Mouse (Mus musculus) CH12.LX (cell line): ENCODE data around the gene Rad52. TPM values are rescaled to one million over a fixed set of nuclear protein-coding genes. Genes with fewer than 3 reads are reported as not detected.

ENCODE experiments used
- DNase-seq: peaks from one replicate; pipeline ENCODE4 v3.0.0-alpha.2; 2013; ENCODE audit errors: extremely low read depth
- H3K27ac ChIP-seq: 2 replicates; pipeline ENCODE4 v1.5.1; 2012; ENCODE audit warnings: low read depth, mild to moderate bottlenecking, control low read depth, moderate library complexity; ENCODE audit not compliant: insufficient read depth
- H3K27me3 ChIP-seq: replicated peaks from 2 replicates; pipeline ENCODE3; 2012; ENCODE audit warnings: inconsistent platforms
- H3K36me3 ChIP-seq, 2 experiments: replicated peaks in 1 of 2; 2 replicates each; pipeline versions ENCODE3 to v1.6.1; 2012; ENCODE audit warnings: inconsistent platforms in 1 of 2, low read length in 1 of 2, mild to moderate bottlenecking in 1 of 2, mixed read lengths in 1 of 2, moderate library complexity in 1 of 2; ENCODE audit not compliant: control insufficient read depth in 1 of 2, insufficient read depth in 1 of 2
- H3K4me1 ChIP-seq, 2 experiments: 2 replicates each; pipeline ENCODE4 v1.6.1; 2012; ENCODE audit warnings: inconsistent platforms in 1 of 2, moderate library complexity in 1 of 2; ENCODE audit not compliant: insufficient read depth in 2 of 2, control insufficient read depth in 1 of 2
- H3K4me2 ChIP-seq: 2 replicates; pipeline ENCODE4 v1.6.1; 2012; ENCODE audit warnings: low read depth, mild to moderate bottlenecking, control low read depth; ENCODE audit not compliant: poor library complexity, insufficient read depth, severe bottlenecking
- H3K4me3 ChIP-seq, 3 experiments: fragments of 150-350 bp in 1 of 3; sonication (generic) in 1 of 3; replicated peaks in 1 of 3; 2 replicates each; pipeline versions ENCODE3 to v1.5.1; 2011 to 2012; ENCODE audit warnings: low read depth in 2 of 3, low read length in 2 of 3, mild to moderate bottlenecking in 2 of 3, moderate library complexity in 2 of 3, control low read depth in 1 of 3, improper control_type of control experiment in 1 of 3, inconsistent platforms in 1 of 3, mixed read lengths in 1 of 3; ENCODE audit not compliant: poor library complexity in 1 of 3
- H3K79me2 ChIP-seq: replicated peaks from 2 replicates; pipeline ENCODE4 v1.6.1; 2012; ENCODE audit warnings: mild to moderate bottlenecking, moderate library complexity; ENCODE audit not compliant: control insufficient read depth, poor library complexity, insufficient read depth, severe bottlenecking; ENCODE audit errors: extremely low read depth
- H3K9ac ChIP-seq: 2 replicates; pipeline ENCODE4 v1.6.1; 2012; ENCODE audit warnings: low read depth, mild to moderate bottlenecking, control low read depth, moderate library complexity; ENCODE audit not compliant: insufficient read depth
- H3K9me3 ChIP-seq: replicated peaks from 2 replicates; pipeline ENCODE3; 2012; ENCODE audit warnings: low read length, inconsistent platforms, mixed read lengths
- CHD2 ChIP-seq: IDR thresholded peaks from 2 replicates; pipeline ENCODE4 v1.6.1; 2011; ENCODE audit warnings: low read length, improper control_type of control experiment
- ETS1 ChIP-seq: conservative IDR thresholded peaks from 2 replicates; pipeline ENCODE4 v1.6.1; 2012; ENCODE audit warnings: low read depth, mild to moderate bottlenecking, inconsistent platforms, low read length, improper control_type of control experiment, moderate library complexity
- GABPA ChIP-seq: IDR thresholded peaks from 2 replicates; pipeline ENCODE4 v1.6.1; 2012; ENCODE audit warnings: low read depth, low read length, improper control_type of control experiment, inconsistent platforms; ENCODE audit not compliant: insufficient replicate concordance
- HCFC1 ChIP-seq: IDR thresholded peaks from 2 replicates; pipeline ENCODE4 v1.6.1; 2012; ENCODE audit warnings: low read depth, mild to moderate bottlenecking, inconsistent platforms, low read length, improper control_type of control experiment
- JUN ChIP-seq: IDR thresholded peaks from 2 replicates; pipeline ENCODE4 v1.6.1; 2011; ENCODE audit warnings: low read depth, mild to moderate bottlenecking, low read length, improper control_type of control experiment, moderate library complexity; ENCODE audit not compliant: insufficient read depth
- MAFK ChIP-seq: IDR thresholded peaks from 2 replicates; pipeline ENCODE4 v1.6.1; 2011; ENCODE audit warnings: low read length, improper control_type of control experiment; ENCODE audit not compliant: insufficient replicate concordance
- MAX ChIP-seq: IDR thresholded peaks from 2 replicates; pipeline ENCODE4 v1.6.1; 2011; ENCODE audit warnings: low read length, improper control_type of control experiment
- MAZ ChIP-seq: IDR thresholded peaks from 2 replicates; pipeline ENCODE4 v1.6.1; 2012; ENCODE audit warnings: low read depth, mild to moderate bottlenecking, inconsistent platforms, low read length, improper control_type of control experiment, moderate library complexity
- MEF2A ChIP-seq: IDR thresholded peaks from 2 replicates; pipeline ENCODE4 v1.6.1; 2014; ENCODE audit warnings: low read depth, mild to moderate bottlenecking, inconsistent platforms, low read length, improper control_type of control experiment, borderline replicate concordance
- MXI1 ChIP-seq: IDR thresholded peaks from 2 replicates; pipeline ENCODE4 v1.6.1; 2011; ENCODE audit warnings: mild to moderate bottlenecking, low read depth, low read length, improper control_type of control experiment
- NELFE ChIP-seq: IDR thresholded peaks from 2 replicates; pipeline ENCODE4 v1.6.1; 2011; ENCODE audit warnings: low read depth, low read length, improper control_type of control experiment
- NRF1 ChIP-seq: IDR thresholded peaks from 2 replicates; pipeline ENCODE4 v1.6.1; 2014; ENCODE audit warnings: low read depth, mild to moderate bottlenecking, inconsistent platforms, low read length, improper control_type of control experiment, moderate library complexity
- POLR2A ChIP-seq: IDR thresholded peaks from 2 replicates; pipeline ENCODE4 v1.6.1; 2011; ENCODE audit warnings: low read depth, mild to moderate bottlenecking, improper control_type of control experiment, low read length
- RAD21 ChIP-seq: IDR thresholded peaks from 2 replicates; pipeline ENCODE4 v1.6.1; 2011; ENCODE audit warnings: low read depth, mild to moderate bottlenecking, low read length, improper control_type of control experiment, moderate library complexity
- SIN3A ChIP-seq: IDR thresholded peaks from 2 replicates; pipeline ENCODE4 v1.6.1; 2012; ENCODE audit warnings: low read length, improper control_type of control experiment, inconsistent platforms
- SMC3 ChIP-seq: IDR thresholded peaks from 2 replicates; pipeline ENCODE4 v1.6.1; 2011; ENCODE audit warnings: low read depth, low read length, improper control_type of control experiment
- UBTF ChIP-seq: IDR thresholded peaks from 2 replicates; pipeline ENCODE4 v1.6.1; 2012; ENCODE audit warnings: low read depth, mild to moderate bottlenecking, inconsistent platforms, low read length, improper control_type of control experiment, moderate library complexity
- ZMIZ1 ChIP-seq: IDR thresholded peaks from 2 replicates; pipeline ENCODE4 v1.6.1; 2012; ENCODE audit warnings: low read depth, mild to moderate bottlenecking, inconsistent platforms, low read length, improper control_type of control experiment
- ZNF384 ChIP-seq: IDR thresholded peaks from 2 replicates; pipeline ENCODE4 v1.6.1; 2012; ENCODE audit warnings: low read depth, low read length, improper control_type of control experiment, inconsistent platforms
- dilution Hi-C: fragments of 300-500 bp; cut with MboI; formaldehyde crosslinking; loops from 2 replicates; pipeline ENCODE4 v1.14.3; 2020; ENCODE audit warnings: low sequenced_read_pairs; ENCODE audit not compliant: extremely low pct_unique_long_range_greater_than_20kb, extremely low pct_ligation_motif_present
- in situ Hi-C: fragments of 300-500 bp; cut with MboI; formaldehyde crosslinking; loops from 3 replicates; pipeline ENCODE4 v1.14.3; 2019; ENCODE audit warnings: low sequenced_read_pairs, low pct_ligation_motif_present, low pct_unique_long_range_greater_than_20kb, mixed read lengths
- polyA plus RNA-seq: library from polyadenylated mRNA; unstranded; fragments of >175 nt; gene quantifications from 2 replicates; pipeline ENCODE4 v1.2.1, GENCODE M21; 2012; ENCODE audit warnings: low read depth; ENCODE audit not compliant: insufficient read length
- total RNA-seq, 2 experiments: library from RNA; depleted of rRNA; stranded (reverse); fragments of 300-350 nt in 1 of 2; fragments of >200 nt in 1 of 2; gene quantifications; 2 replicates each; pipeline ENCODE4 v1.2.3; 2012 to 2014

Gene Rad52
- total and polyA plus RNA-seq, 3 experiments = 9.3 to 12.2 (median 10.2) TPM

GRCm38 (mm10) chr6:119861519-119861918 lies 41.0 kb upstream of the Rad52 start:
- TF ChIP-seq UBTF (no peak), GABPA (no peak), SMC3 (no peak), CHD2 (no peak)
- TF ChIP-seq, all 38 proteins: peak for 0
- dilution Hi-C loops = no loop called here
- no peaks in the 10 kb centered on the region for H3K36me3 ChIP-seq
- no peak for DNase-seq
- H3K4me3 ChIP-seq = no peak overlapping the region
- no peaks in the 10 kb centered on the region for H3K79me2 ChIP-seq
- peaks cover 9% of the 10 kb centered on the region for H3K9me3 ChIP-seq
- in situ Hi-C loops = no loop called here
- no peaks in the 10 kb centered on the region for H3K4me1 ChIP-seq
- no peak overlapping the region for H3K27ac ChIP-seq
- H3K9ac ChIP-seq = no peak overlapping the region
- no peaks in the 10 kb centered on the region for H3K27me3 ChIP-seq
- H3K4me2 ChIP-seq = no peak overlapping the region

DNA sequence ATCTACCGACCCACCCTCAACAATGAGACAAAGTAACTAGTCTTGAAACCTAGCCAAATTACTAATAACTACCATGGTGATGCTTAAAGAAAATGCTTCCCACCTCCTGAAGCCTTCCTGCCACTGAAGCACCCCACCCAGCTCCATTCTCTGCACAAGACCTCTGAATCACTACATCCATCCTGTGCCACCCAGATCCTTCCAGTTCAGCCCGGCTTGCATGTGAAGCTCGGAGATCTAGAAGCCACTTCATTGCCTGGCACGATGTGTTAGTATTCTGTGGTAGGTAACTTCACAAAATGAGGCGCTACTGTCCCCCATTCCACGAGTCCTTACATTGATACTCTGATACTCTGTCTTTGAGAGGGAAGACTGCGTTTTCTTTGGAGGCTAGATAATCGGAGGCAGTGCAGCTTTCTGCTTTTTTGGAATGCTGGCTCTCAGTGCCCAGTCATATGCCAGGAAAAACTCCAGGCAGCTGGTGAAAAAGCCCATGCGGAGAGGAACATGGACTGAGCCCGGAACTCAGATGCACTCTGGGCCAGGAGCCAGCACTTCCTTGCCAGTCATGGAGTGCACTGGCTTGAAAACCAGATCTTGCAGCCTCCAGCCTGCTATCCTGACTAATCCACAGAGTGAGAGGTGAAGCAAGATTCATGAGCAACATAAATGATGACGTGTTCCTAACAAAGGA lies 38.0 kb upstream of the Rad52 start:
- no peak overlapping the region for H3K4me3 ChIP-seq
- H3K4me1 ChIP-seq = no peaks in the 10 kb centered on the region
- no peak for TF ChIP-seq HCFC1
- TF ChIP-seq MXI1 = no peak
- no peak for TF ChIP-seq POLR2A
- no peak for TF ChIP-seq MAFK
- no peak for TF ChIP-seq NRF1
- no peak for TF ChIP-seq MAX
- no peak for TF ChIP-seq MAZ
- TF ChIP-seq ZMIZ1 = no peak
- TF ChIP-seq JUN = no peak
- TF ChIP-seq ZNF384 = no peak
- no peak for TF ChIP-seq RAD21
- TF ChIP-seq NELFE = no peak
- no peak for TF ChIP-seq MEF2A
- TF ChIP-seq SIN3A = no peak
- TF ChIP-seq ETS1 = no peak
- TF ChIP-seq, all 38 proteins: peak for 0
- Histone ChIP-seq H3K27ac (no peak overlapping the region), H3K36me3 (no peaks in the 10 kb centered on the region), H3K9ac (no peak overlapping the region), H3K79me2 (no peaks in the 10 kb centered on the region), H3K4me2 (no peak overlapping the region), H3K27me3 (no peaks in the 10 kb centered on the region), H3K9me3 (peaks cover 3% of the 10 kb centered on the region)
- no peak for DNase-seq
- dilution Hi-C loops = no loop called here
- in situ Hi-C loops = no loop called here
